Mouse (Mus musculus) B cell, adult 67 days (primary cell): ENCODE measurements around the gene Psmb6. TPM values are rescaled to one million over a fixed set of nuclear protein-coding genes. Genes with fewer than 3 reads are reported as not detected.

Experiments used
- total RNA-seq, 2 experiments: library from RNA; stranded (reverse); gene quantifications; 4 replicates each; pipeline ENCODE4 v1.2.4; 2023

The Psmb6 gene
- total RNA-seq = 100 to 1,000 TPM; 121 to 134 TPM

GRCm38 (mm10) chr11:70525184-70525678 is at the start of gene Psmb6:
Psmb6 (plus strand) TSS chr11:70525367.

GRCm38 (mm10) chr11:70504970-70505369 is 20.2 kb upstream of the Psmb6 start, which contains the start of gene Tm4sf5:
Tm4sf5 (plus strand) TSS chr11:70505244.

DNA sequence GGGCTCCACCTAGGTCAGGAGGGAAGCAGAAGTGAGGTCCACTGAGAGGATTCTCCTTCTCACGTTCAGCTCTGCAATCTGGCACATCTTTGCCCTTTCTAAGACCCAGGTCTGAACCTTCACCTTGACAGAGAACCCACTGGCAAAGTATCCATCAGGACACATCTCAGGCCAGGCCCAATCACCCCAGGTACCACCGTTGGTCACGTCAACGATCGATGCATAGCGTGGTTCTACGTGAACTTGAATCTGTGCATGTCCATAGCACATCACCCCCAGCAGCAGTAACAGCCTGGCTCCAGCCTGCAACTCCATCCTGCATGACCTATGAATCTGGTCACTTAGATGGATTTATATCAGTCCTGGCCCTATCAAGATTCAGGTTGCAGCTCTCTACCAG is 10.9 kb upstream of the Psmb6 start, which contains the start of gene Vmo1:
Gene Vmo1, minus strand, starts transcription at position 329 of the 400 bp plus-strand sequence.

DNA sequence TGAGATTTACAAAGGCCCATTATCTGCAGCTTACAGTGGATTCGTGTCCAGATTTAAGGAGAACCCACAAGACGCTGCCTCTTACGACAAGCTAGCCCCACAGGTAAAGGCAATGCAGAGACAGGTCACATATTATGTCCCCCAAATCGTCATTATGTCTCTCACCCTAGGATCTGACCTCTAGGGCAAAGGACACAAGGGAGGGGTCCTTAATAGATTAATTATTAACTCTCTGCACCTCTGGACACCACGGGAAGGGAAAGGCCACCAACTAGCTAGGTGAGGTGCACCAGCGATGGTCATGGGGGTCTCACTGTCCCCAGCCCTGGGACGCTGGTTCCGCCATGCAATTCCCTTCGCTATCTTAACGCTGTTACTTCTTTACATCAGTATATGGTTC is 6.2 kb upstream of the Psmb6 start, which contains the start of gene Gltpd2:
Gene Gltpd2, plus strand, starts transcription at position 274 of the 400 bp plus-strand sequence.

GRCm38 (mm10) chr11:70532839-70533238 is 7.7 kb downstream of the Psmb6 start, which contains the start of gene Gm40193:
Gm40193 (minus strand) TSS chr11:70532939.

GRCm38 (mm10) chr11:70539877-70540587 is 14.9 kb downstream of the Psmb6 start, which contains the start of gene Pld2:
Pld2 (plus strand) TSS chr11:70540064.

GRCm38 (mm10) chr11:70562287-70562994 is 37.3 kb downstream of the Psmb6 start, which contains the start of gene Mink1:
Mink1 (plus strand) TSS chr11:70562881.

Other genes starting within 250 kb of the Psmb6 start
- gene Alox12e, start 202.7 kb upstream of the Psmb6 start, total RNA-seq = not detected
- not detected for gene Alox15, start 173.3 kb upstream of the Psmb6 start, total RNA-seq
- gene Pelp1, start 115.3 kb upstream of the Psmb6 start, total RNA-seq = 10 to 100 TPM; 28.5 to 29.9 TPM
- 100 to 1,000 TPM; 112 to 124 TPM for gene Arrb2, start 92.7 kb upstream of the Psmb6 start, total RNA-seq
- 10 to 100 TPM; 43.4 to 49.3 TPM for gene Med11, start 73.4 kb upstream of the Psmb6 start, total RNA-seq
- under 1 TPM; 0.47 to 0.90 TPM for gene Zmynd15, start 65.9 kb upstream of the Psmb6 start, total RNA-seq
- 1 to 10 TPM; 3.9 to 4.2 TPM for gene Cxcl16, start 65.4 kb upstream of the Psmb6 start, total RNA-seq
- not detected for gene Tm4sf5, start 20.1 kb upstream of the Psmb6 start, total RNA-seq
- not detected for gene Vmo1, start 10.8 kb upstream of the Psmb6 start, total RNA-seq
- not detected for gene Gltpd2, start 6.2 kb upstream of the Psmb6 start, total RNA-seq
- gene Gm40193, start 7.6 kb downstream of the Psmb6 start, total RNA-seq = not detected
- 1 to 10 TPM; 5.0 to 5.2 TPM for gene Pld2, start 14.7 kb downstream of the Psmb6 start, total RNA-seq
- gene Mink1, start 37.5 kb downstream of the Psmb6 start, total RNA-seq = 10 to 100 TPM; 81.3 to 93.7 TPM
- not detected for gene 4930544D05Rik, start 90.5 kb downstream of the Psmb6 start, total RNA-seq
- 1 to 10 TPM in 1 of 2 experiments, not detected in 1; 1.2 TPM for gene Chrne, start 93.8 kb downstream of the Psmb6 start, total RNA-seq
- not detected for gene Gp1ba, start 113.8 kb downstream of the Psmb6 start, total RNA-seq
- gene Rnf167, start 121.9 kb downstream of the Psmb6 start, total RNA-seq = 100 to 1,000 TPM; 242 to 251 TPM
- 10 to 100 TPM; 69.1 to 77.2 TPM for gene Slc25a11, start 122.1 kb downstream of the Psmb6 start, total RNA-seq
- 1,000 to 10,000 TPM; 1,404 to 1,507 TPM for gene Pfn1, start 129.3 kb downstream of the Psmb6 start, total RNA-seq
- 10 to 100 TPM; 36.4 to 41.4 TPM for gene Eno3, start 131.8 kb downstream of the Psmb6 start, total RNA-seq
- 10 to 100 TPM; 50.3 to 51.9 TPM for gene Spag7, start 144.0 kb downstream of the Psmb6 start, total RNA-seq
- gene Camta2, start 162.7 kb downstream of the Psmb6 start, total RNA-seq = 10 to 100 TPM; 68.6 to 69.9 TPM
- 1 to 10 TPM; 2.0 to 2.2 TPM for gene Inca1, start 174.8 kb downstream of the Psmb6 start, total RNA-seq
- 10 to 100 TPM; 33.4 to 36.3 TPM for gene Kif1c, start 175.2 kb downstream of the Psmb6 start, total RNA-seq
- 1 to 10 TPM; 1.8 to 5.4 TPM for gene Zfp3, start 238.8 kb downstream of the Psmb6 start, total RNA-seq